Mouse (Mus musculus) right cerebral cortex, postnatal 10 days (tissue): Measurements from ENCODE around the gene 1110008P14Rik.

ENCODE experiments used
- DNase-seq, 2 experiments: peaks; one replicate each; pipeline ENCODE4 v3.0.0; 2021; ENCODE audit warnings: low spot score in 2 of 2

Gene 1110008P14Rik

GRCm38 (mm10) chr2:32342539-32343350, 39.0 kb downstream of the 1110008P14Rik start:
- DNase-seq = peak; percentile 68 to 79

DNA sequence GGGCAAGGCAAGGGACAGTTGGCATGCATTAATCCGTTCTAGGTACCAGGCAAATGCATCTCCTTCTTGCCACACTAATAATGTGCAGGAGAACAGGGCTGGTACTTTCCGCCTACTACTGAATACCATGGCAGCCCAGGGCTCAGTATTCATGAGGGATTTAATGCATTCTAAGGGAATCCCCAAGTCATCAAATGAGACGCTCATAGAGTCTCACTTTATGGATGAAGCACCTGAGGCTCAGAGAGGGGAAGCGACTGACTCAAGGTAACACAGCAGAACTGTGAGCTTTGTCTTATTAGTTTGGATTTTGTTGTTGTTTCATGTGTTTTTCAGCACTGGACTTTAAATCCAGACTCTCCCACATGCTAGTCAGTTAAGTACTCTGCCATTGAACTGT, 39.7 kb downstream of the 1110008P14Rik start:
- DNase-seq = no peak

DNA sequence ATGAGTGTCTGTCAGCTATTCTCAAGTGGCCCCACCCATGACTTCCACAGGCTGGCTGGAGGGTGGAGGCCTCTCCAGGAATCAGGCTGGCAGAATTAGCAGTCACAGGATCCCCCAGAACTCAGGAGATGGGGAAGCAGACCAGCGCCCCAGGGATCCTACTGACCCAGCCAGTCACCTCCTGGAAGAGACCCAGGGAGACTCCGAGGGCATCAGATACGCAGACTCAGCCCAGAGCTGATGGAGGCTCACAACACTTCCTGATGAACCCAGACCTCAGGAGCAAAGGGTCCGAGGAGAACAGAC, 40.2 kb downstream of the 1110008P14Rik start:
- DNase-seq = no peak

GRCm38 (mm10) chr2:32340836-32341633, 40.7 kb downstream of the 1110008P14Rik start:
- DNase-seq = no peak

GRCm38 (mm10) chr2:32339912-32340642, 41.7 kb downstream of the 1110008P14Rik start:
- DNase-seq = no peak

GRCm38 (mm10) chr2:32335888-32336287, 45.9 kb downstream of the 1110008P14Rik start:
- DNase-seq = no peak

DNA sequence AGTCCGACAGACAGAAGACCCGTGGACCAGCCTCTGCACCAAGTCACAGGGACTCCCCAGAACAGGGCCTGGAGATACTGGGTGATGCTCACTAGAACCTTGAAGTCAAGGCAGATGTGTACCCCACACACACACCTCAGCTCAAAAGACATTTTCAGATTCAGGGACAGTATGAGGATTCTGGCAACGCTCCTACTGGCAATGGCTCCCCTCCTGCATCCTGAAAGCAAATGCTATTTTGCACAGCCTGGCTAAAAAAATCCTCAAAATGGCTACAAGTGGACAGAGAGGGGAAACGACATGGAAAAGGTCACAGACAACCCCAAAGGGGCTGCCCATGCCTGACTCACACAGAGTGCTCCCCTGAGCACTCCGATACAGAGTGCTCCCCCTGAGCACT, 49.6 kb downstream of the 1110008P14Rik start:
- DNase-seq = peak in 1 of 2 experiments; percentile 28

GRCm38 (mm10) chr2:32329531-32329930, 52.2 kb downstream of the 1110008P14Rik start:
- peak in 1 of 2 experiments; percentile 39 for DNase-seq

DNA sequence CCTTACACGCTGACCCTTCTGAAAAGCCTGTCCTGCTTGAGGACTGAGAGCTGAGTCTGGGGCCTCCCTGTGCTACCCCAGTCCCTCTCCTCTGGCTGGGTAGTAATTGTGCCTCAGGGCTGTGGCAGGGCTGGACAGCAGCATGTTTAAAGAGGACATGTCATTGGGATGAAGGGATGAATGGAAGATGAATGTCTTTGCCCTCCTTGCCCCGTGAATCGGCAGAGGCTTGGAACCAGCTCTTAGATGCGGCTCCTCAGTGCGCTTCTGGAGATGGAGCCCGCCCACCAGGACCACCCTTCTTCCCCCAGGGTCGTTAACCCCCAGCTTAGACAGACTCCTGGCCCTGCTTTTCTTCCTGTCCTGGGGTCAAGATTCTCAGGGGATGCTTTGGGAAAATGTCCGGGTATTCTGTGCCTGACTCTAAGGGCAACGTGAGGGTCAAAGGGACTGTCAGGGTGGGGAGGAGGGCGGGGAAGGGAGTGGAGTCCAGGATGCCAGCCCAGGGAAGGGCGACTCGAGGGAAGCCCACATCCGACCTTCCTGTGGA, 52.8 kb downstream of the 1110008P14Rik start:
- no peak for DNase-seq

GRCm38 (mm10) chr2:32327200-32327599, 54.5 kb downstream of the 1110008P14Rik start:
- DNase-seq = no peak
